Mouse (Mus musculus) kidney, adult 2 months (tissue): ENCODE results near the gene Hrct1.

Source experiments
- CTCF ChIP-seq: fragments of 200-500 bp; conservative IDR thresholded peaks from 2 replicates; pipeline ENCODE4 v1.5.1; 2011; ENCODE audit warnings: low read depth, mild to moderate bottlenecking, control low read depth, low read length, moderate library complexity, mixed read lengths; ENCODE audit not compliant: insufficient read depth, insufficient read length
- POLR2A ChIP-seq: fragments of 200-500 bp; IDR thresholded peaks from one replicate; pipeline ENCODE4 v1.6.1; 2011; ENCODE audit warnings: low read depth, low read length, control low read depth

GRCm38 (mm10) chr4:43679416-43680043 is 47.5 kb upstream of the Hrct1 start:
- TF ChIP-seq POLR2A (no peak), CTCF (no peak)
